Mouse (Mus musculus) thymus, adult 2 months (tissue): Measurements from ENCODE around the gene Asxl1.

Experiments used
- CTCF ChIP-seq: fragments of 200-500 bp; IDR thresholded peaks from 2 replicates; pipeline ENCODE4 v1.5.1; 2012; ENCODE audit warnings: mild to moderate bottlenecking, control low read depth, low read length, moderate library complexity, borderline replicate concordance; ENCODE audit not compliant: control insufficient read depth, poor library complexity, insufficient read depth; ENCODE audit errors: extremely low read depth
- POLR2A ChIP-seq: fragments of 200-500 bp; IDR thresholded peaks from 2 replicates; pipeline ENCODE4 v1.6.1; 2012; ENCODE audit warnings: mild to moderate bottlenecking, low read length, control low read depth, moderate library complexity; ENCODE audit not compliant: control insufficient read depth, poor library complexity, insufficient read depth; ENCODE audit errors: extremely low read depth

GRCm38 (mm10) chr2:153424557-153424956, 78.9 kb downstream of the Asxl1 start:
- TF ChIP-seq CTCF: no peak
- no peak for TF ChIP-seq POLR2A
